Mouse (Mus musculus): ENCODE measurements at regions not wholly inside any gene's neighbourhood (a gene's known extent, or its start where the extent isn't known, plus 50 kb on each side); places are given as distances from the start of the nearest gene placed in this dataset.

DNA sequence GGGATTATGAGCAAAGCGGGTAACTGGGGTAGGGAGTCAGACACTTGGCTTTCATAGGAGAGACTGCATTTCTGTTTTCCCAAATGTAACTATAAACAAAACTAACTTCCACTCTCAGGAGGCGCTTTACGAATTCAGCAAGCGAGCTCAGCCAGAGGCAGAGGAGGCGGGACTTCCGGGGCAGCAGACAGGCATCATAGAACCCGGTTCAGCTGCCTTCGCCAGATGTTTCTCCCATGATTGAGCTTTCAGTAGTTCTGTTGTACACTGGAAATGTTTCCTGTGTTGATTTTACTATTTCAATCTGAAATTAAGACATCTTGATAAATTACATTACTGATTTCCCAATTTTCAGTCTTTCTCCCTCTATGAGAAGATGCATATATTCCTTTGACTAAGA, 92.9 kb downstream of the Zfp365 start:
- ATAC-seq (ENCODE audit: low read depth), result no peak
- Histone ChIP-seq H3K4me1 (ENCODE audit: control insufficient read depth, insufficient read depth, low read length) (no peaks in the 10 kb centered on the region), H3K9ac (replicated peaks; ENCODE audit: low read depth, low read length) (no peak overlapping the region), H3K4me3 (ENCODE audit: low read depth, low read length) (no peak overlapping the region), H3K9me3 (ENCODE audit: control insufficient read depth, low read length) (no peaks in the 10 kb centered on the region), H3K27ac (ENCODE audit: low read depth, low read length) (no peak overlapping the region), H3K4me2 (ENCODE audit: low read depth, low read length) (no peak overlapping the region), H3K27me3 (ENCODE audit: control insufficient read depth, insufficient read depth, low read length) (no peaks in the 10 kb centered on the region), H3K36me3 (ENCODE audit: control insufficient read depth, insufficient read depth, low read length) (no peaks in the 10 kb centered on the region)
- WGBS, result 83% methylated on average over 8 of the region's 8 CpGs

- Histone ChIP-seq H3K27me3 (ENCODE audit: control insufficient read depth, insufficient read depth, low read length) (no peaks in the 10 kb centered on the region), H3K36me3 (ENCODE audit: control insufficient read depth, insufficient read depth, low read length) (no peaks in the 10 kb centered on the region), H3K4me1 (ENCODE audit: control insufficient read depth, insufficient read depth, low read length) (no peaks in the 10 kb centered on the region), H3K27ac (ENCODE audit: low read depth, low read length) (no peak overlapping the region), H3K4me2 (ENCODE audit: low read depth, low read length) (no peak overlapping the region), H3K9ac (replicated peaks; ENCODE audit: low read depth, low read length) (no peak overlapping the region), H3K9me3 (ENCODE audit: control insufficient read depth, low read length) (no peaks in the 10 kb centered on the region), H3K4me3 (ENCODE audit: low read depth, low read length) (no peak overlapping the region)
- 83% methylated on average over 4 of the region's 4 CpGs for WGBS
- ATAC-seq (ENCODE audit: low read depth), result no peak
Measured at GRCm38 (mm10) chr10:67813901-67814300, 98.6 kb downstream of the Zfp365 start.

GRCm38 (mm10) chr10:67805131-67805530, 107.3 kb downstream of the Zfp365 start:
- no peak for ATAC-seq (ENCODE audit: low read depth)
- H3K27ac ChIP-seq (ENCODE audit: low read depth, low read length), result no peak overlapping the region
- H3K9me3 ChIP-seq (ENCODE audit: control insufficient read depth, low read length), result no peaks in the 10 kb centered on the region
- H3K27me3 ChIP-seq (ENCODE audit: control insufficient read depth, insufficient read depth, low read length), result no peaks in the 10 kb centered on the region
- H3K9ac ChIP-seq (replicated peaks; ENCODE audit: low read depth, low read length), result no peak overlapping the region
- no peaks in the 10 kb centered on the region for H3K36me3 ChIP-seq (ENCODE audit: control insufficient read depth, insufficient read depth, low read length)
- no peak overlapping the region for H3K4me2 ChIP-seq (ENCODE audit: low read depth, low read length)
- H3K4me3 ChIP-seq (ENCODE audit: low read depth, low read length), result no peak overlapping the region
- no peaks in the 10 kb centered on the region for H3K4me1 ChIP-seq (ENCODE audit: control insufficient read depth, insufficient read depth, low read length)
- 38% methylated on average over 4 of the region's 4 CpGs for WGBS

GRCm38 (mm10) chr10:67804637-67805036, 107.8 kb downstream of the Zfp365 start:
- no peak overlapping the region for H3K4me3 ChIP-seq (ENCODE audit: low read depth, low read length)
- WGBS, result 38% methylated on average over 12 of the region's 12 CpGs

DNA sequence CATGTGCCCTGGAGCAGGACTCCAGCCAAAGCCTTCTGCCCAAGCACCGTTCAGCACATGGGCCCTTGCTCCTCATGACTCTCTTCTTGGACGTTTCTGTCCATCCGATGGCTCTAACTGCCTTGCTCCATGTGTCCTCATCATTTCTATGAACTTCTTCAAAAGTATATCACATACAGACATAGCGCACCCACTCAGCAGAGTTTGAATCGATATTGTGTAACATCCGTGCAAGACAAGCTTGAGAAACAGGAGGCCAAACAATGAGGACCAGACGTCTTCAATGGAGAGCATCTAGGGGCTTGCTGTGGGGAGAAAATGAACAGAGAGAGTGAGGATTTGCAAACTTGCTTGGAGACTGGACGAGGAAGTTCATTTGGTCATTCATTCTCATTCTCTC, 110.3 kb downstream of the Zfp365 start:
- Histone ChIP-seq H3K27me3 (ENCODE audit: control insufficient read depth, insufficient read depth, low read length) (no peaks in the 10 kb centered on the region), H3K4me1 (ENCODE audit: control insufficient read depth, insufficient read depth, low read length) (no peaks in the 10 kb centered on the region), H3K9ac (replicated peaks; ENCODE audit: low read depth, low read length) (no peak overlapping the region), H3K4me3 (ENCODE audit: low read depth, low read length) (no peak overlapping the region), H3K27ac (ENCODE audit: low read depth, low read length) (no peak overlapping the region), H3K4me2 (ENCODE audit: low read depth, low read length) (no peak overlapping the region), H3K9me3 (ENCODE audit: control insufficient read depth, low read length) (no peaks in the 10 kb centered on the region), H3K36me3 (ENCODE audit: control insufficient read depth, insufficient read depth, low read length) (no peaks in the 10 kb centered on the region)
- WGBS, result 92% methylated on average over 8 of the region's 8 CpGs
- no peak for ATAC-seq (ENCODE audit: low read depth)

More at GRCm38 (mm10) chr10:67804637-67805036, 107.8 kb downstream of the Zfp365 start:
- ATAC-seq (ENCODE audit: low read depth), result no peak
- Histone ChIP-seq H3K27me3 (ENCODE audit: control insufficient read depth, insufficient read depth, low read length) (no peaks in the 10 kb centered on the region), H3K9me3 (ENCODE audit: control insufficient read depth, low read length) (no peaks in the 10 kb centered on the region), H3K4me2 (ENCODE audit: low read depth, low read length) (no peak overlapping the region), H3K9ac (replicated peaks; ENCODE audit: low read depth, low read length) (no peak overlapping the region), H3K36me3 (ENCODE audit: control insufficient read depth, insufficient read depth, low read length) (no peaks in the 10 kb centered on the region), H3K27ac (ENCODE audit: low read depth, low read length) (no peak overlapping the region), H3K4me1 (ENCODE audit: control insufficient read depth, insufficient read depth, low read length) (no peaks in the 10 kb centered on the region)

DNA sequence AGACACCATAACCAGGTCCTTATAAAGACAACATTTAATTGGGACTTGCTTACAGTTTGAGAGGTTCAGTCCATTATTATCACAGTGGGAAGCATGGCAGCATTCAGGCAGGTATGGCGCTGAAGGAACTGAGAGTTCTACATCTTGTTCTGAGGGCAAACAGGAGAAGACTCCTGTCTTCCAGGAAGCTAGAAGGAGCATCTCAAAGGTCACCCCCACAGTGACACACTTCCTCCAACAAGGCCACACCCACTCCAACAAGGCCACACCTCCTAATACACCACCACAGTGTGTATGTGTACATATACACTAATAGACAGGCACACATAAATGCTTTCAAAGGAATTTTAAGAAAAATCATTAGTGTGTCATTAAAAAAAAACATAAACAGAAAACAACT, 110.8 kb downstream of the Zfp365 start:
- Histone ChIP-seq H3K9me3 (ENCODE audit: control insufficient read depth, low read length) (no peaks in the 10 kb centered on the region), H3K4me2 (ENCODE audit: low read depth, low read length) (no peak overlapping the region), H3K4me3 (ENCODE audit: low read depth, low read length) (no peak overlapping the region), H3K27ac (ENCODE audit: low read depth, low read length) (no peak overlapping the region), H3K9ac (replicated peaks; ENCODE audit: low read depth, low read length) (no peak overlapping the region), H3K4me1 (ENCODE audit: control insufficient read depth, insufficient read depth, low read length) (no peaks in the 10 kb centered on the region), H3K27me3 (ENCODE audit: control insufficient read depth, insufficient read depth, low read length) (no peaks in the 10 kb centered on the region), H3K36me3 (ENCODE audit: control insufficient read depth, insufficient read depth, low read length) (no peaks in the 10 kb centered on the region)
- WGBS, result 100% methylated on average over 1 of the region's 1 CpGs
- no peak for ATAC-seq (ENCODE audit: low read depth)

DNA sequence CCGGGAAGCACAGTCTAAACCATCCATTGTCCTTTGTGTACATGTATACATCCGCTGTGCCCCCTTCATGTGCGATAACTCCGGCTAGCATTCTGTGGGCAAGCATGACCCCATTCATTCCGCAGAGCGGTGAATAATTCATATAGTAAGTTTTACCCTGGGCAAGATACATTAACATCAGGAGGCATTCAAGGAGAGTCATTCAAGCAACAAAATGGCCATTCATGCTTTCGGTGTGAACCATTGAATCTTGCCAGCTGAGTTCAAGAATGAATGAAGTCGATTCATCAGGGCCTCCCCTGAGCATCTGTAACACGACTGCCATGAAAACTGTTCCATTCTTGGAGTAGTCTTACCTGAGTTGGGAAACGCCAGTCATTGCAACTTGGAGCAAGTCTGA, 113.5 kb downstream of the Zfp365 start:
- no peaks in the 10 kb centered on the region for H3K4me1 ChIP-seq (ENCODE audit: control insufficient read depth, insufficient read depth, low read length)
- ATAC-seq (ENCODE audit: low read depth), result no peak
- H3K9me3 ChIP-seq (ENCODE audit: control insufficient read depth, low read length), result no peaks in the 10 kb centered on the region
- H3K27ac ChIP-seq (ENCODE audit: low read depth, low read length), result no peak overlapping the region
- H3K36me3 ChIP-seq (ENCODE audit: control insufficient read depth, insufficient read depth, low read length), result no peaks in the 10 kb centered on the region
- WGBS, result 31% methylated on average over 10 of the region's 10 CpGs
- no peaks in the 10 kb centered on the region for H3K27me3 ChIP-seq (ENCODE audit: control insufficient read depth, insufficient read depth, low read length)
- no peak overlapping the region for H3K9ac ChIP-seq (replicated peaks; ENCODE audit: low read depth, low read length)
- no peak overlapping the region for H3K4me2 ChIP-seq (ENCODE audit: low read depth, low read length)
- H3K4me3 ChIP-seq (ENCODE audit: low read depth, low read length), result no peak overlapping the region

- 73% methylated on average over 3 of the region's 3 CpGs for WGBS
- no peaks in the 10 kb centered on the region for H3K36me3 ChIP-seq (ENCODE audit: control insufficient read depth, insufficient read depth, low read length)
- no peaks in the 10 kb centered on the region for H3K9me3 ChIP-seq (ENCODE audit: control insufficient read depth, low read length)
- ATAC-seq (ENCODE audit: low read depth), result no peak
- no peak overlapping the region for H3K9ac ChIP-seq (replicated peaks; ENCODE audit: low read depth, low read length)
- H3K4me2 ChIP-seq (ENCODE audit: low read depth, low read length), result no peak overlapping the region
- no peaks in the 10 kb centered on the region for H3K27me3 ChIP-seq (ENCODE audit: control insufficient read depth, insufficient read depth, low read length)
- no peaks in the 10 kb centered on the region for H3K4me1 ChIP-seq (ENCODE audit: control insufficient read depth, insufficient read depth, low read length)
- no peak overlapping the region for H3K27ac ChIP-seq (ENCODE audit: low read depth, low read length)
- no peak overlapping the region for H3K4me3 ChIP-seq (ENCODE audit: low read depth, low read length)
Measured at GRCm38 (mm10) chr10:67793206-67793605, 119.3 kb downstream of the Zfp365 start.

DNA sequence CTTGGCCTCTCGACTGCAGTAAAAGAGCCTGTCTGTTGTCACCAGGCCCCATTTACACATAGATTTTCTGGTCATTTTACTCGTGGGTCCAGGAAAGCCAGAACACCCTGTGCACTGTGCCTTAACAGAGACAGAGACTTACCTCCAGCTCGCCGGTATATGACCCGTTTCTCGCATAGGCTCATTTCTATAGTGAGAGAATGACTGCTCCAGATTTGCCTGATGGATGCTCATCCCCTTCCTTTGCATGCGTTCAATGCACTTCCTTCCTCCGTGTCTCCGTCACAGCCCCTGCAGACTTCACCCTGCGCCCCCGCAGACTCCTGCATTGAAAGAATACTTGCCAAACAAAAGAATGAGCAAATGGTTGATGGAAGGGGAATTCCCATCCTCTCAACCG, 122.8 kb downstream of the Zfp365 start:
- 78% methylated on average over 12 of the region's 12 CpGs for WGBS
- ATAC-seq (ENCODE audit: low read depth), result no peak

GRCm38 (mm10) chr10:67788116-67788515, 124.3 kb downstream of the Zfp365 start:
- no peaks in the 10 kb centered on the region for H3K9me3 ChIP-seq (ENCODE audit: control insufficient read depth, low read length)
- no peak for ATAC-seq (ENCODE audit: low read depth)
- H3K27ac ChIP-seq (ENCODE audit: low read depth, low read length), result no peak overlapping the region
- H3K36me3 ChIP-seq (ENCODE audit: control insufficient read depth, insufficient read depth, low read length), result no peaks in the 10 kb centered on the region
- H3K4me3 ChIP-seq (ENCODE audit: low read depth, low read length), result no peak overlapping the region
- H3K4me2 ChIP-seq (ENCODE audit: low read depth, low read length), result no peak overlapping the region
- no peaks in the 10 kb centered on the region for H3K27me3 ChIP-seq (ENCODE audit: control insufficient read depth, insufficient read depth, low read length)
- no peak overlapping the region for H3K9ac ChIP-seq (replicated peaks; ENCODE audit: low read depth, low read length)
- 72% methylated on average over 6 of the region's 6 CpGs for WGBS
- no peaks in the 10 kb centered on the region for H3K4me1 ChIP-seq (ENCODE audit: control insufficient read depth, insufficient read depth, low read length)

More for the DNA sequence above, 122.8 kb downstream of the Zfp365 start:
- Histone ChIP-seq H3K27me3 (ENCODE audit: control insufficient read depth, insufficient read depth, low read length) (no peaks in the 10 kb centered on the region), H3K4me3 (ENCODE audit: low read depth, low read length) (no peak overlapping the region), H3K4me2 (ENCODE audit: low read depth, low read length) (no peak overlapping the region), H3K27ac (ENCODE audit: low read depth, low read length) (no peak overlapping the region), H3K9ac (replicated peaks; ENCODE audit: low read depth, low read length) (no peak overlapping the region), H3K36me3 (ENCODE audit: control insufficient read depth, insufficient read depth, low read length) (no peaks in the 10 kb centered on the region), H3K4me1 (ENCODE audit: control insufficient read depth, insufficient read depth, low read length) (no peaks in the 10 kb centered on the region), H3K9me3 (ENCODE audit: control insufficient read depth, low read length) (no peaks in the 10 kb centered on the region)

All from neural tube, embryonic 14.5 days (tissue).